Comparison of ENCODE assay signal across 16 mouse cellular contexts in the genomic region with DNA sequence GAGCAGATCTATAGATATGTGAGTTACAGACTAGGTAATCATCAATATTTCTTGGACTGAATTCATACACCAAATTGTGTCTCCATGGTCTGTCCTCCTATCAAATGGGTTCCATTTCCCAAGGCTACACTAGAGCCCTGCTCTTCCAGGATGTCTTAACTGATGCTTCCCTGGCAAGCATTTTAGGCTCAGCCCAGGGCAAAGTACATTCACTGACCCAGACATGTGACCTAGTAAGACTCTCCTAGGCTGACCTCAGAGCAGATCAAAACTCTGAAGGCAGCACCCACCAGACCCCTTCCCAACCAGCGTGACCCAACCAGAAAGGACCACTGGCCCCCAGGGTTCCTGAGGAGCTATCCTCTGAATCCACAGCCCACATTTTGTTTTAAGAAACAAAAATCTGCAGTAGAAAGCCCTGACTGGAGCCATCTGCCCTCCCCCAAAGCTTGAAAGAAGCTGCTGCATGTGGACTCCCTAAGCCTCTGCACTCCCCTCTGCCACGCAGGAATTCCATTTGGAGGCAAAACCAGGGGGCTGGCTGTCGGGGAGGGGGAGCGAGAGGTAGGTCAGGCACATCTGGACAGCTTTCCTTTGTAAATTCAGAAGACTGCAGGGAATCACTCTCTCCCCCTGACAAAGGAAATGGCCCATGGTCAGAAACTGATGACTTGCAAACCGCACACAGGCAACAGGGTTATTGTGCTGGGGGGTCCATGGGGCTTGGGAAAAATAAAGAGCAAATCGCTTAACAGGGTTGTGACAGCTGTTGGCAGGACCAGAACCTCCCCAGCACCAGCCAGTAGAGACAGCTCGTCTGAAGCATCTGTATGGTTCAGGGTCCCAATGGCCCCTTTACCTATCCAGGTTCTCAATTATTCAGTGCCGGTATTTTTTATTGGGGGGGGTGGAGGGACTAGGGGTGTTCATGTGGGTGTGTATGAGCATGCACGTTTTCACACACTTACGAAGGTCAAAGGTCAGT.
DNase-seq lines count a peak whose midpoint lies in the region; ATAC-seq lines count a peak whose summit lies in the region.
"Had no signal": no experiment of that assay in that cellular context is flagged by ENCODE, and none has a peak within 500 bp of the region (broad histone marks: within the 10 kb centered on the region; RNA-seq: fewer than 3 reads in every experiment).

No protein-coding gene starts in this region.

- H3K9ac ChIP-seq in hindbrain, embryonic 13.5 days, result no peak overlapping the region
- H3K9ac ChIP-seq in midbrain, embryonic 11.5 days (ENCODE audit: low read length), result no peak overlapping the region
- H3K9ac ChIP-seq in midbrain, embryonic 13.5 days (replicated peaks), result no peak overlapping the region
- H3K9ac ChIP-seq: intestine, embryonic 15.5 days; midbrain, embryonic 12.5 days had no signal

- WGBS in hindbrain, embryonic 10.5 days, result 48% methylated on average over 10 of the region's 10 CpGs
- WGBS in hindbrain, embryonic 13.5 days, result 54% methylated on average over 10 of the region's 10 CpGs
- WGBS in midbrain, embryonic 11.5 days, result 58% methylated on average over 10 of the region's 10 CpGs
- 64% methylated on average over 10 of the region's 10 CpGs for WGBS in midbrain, embryonic 13.5 days

- DNase-seq in hindbrain, embryonic 10.5 days (ENCODE audit: low spot score), result peak; percentile 30
- peak; percentile 81 for DNase-seq in midbrain, embryonic 11.5 days (ENCODE audit: low spot score, missing footprints)
- peak; percentile 57 to 62 for DNase-seq in kidney, postnatal 36 days
- DNase-seq in layer of hippocampus, adult 11-12 months (ENCODE audit: low spot score), result no peak
- DNase-seq in ovary, postnatal 10 days (ENCODE audit: low spot score), result no peak
- no peak for DNase-seq in B cell, adult 2 months
- DNase-seq: cerebellum, postnatal 25 days; lung, adult 18-20 months; lung, postnatal 36 days; thymus, postnatal 4 days had no signal

- H3K9me3 ChIP-seq in hindbrain, embryonic 10.5 days, result no peaks in the 10 kb centered on the region
- H3K9me3 ChIP-seq in hindbrain, embryonic 13.5 days, result no peaks in the 10 kb centered on the region
- H3K9me3 ChIP-seq in midbrain, embryonic 11.5 days (ENCODE audit: control insufficient read depth, low read length), result no peaks in the 10 kb centered on the region
- H3K9me3 ChIP-seq in midbrain, embryonic 13.5 days, result no peaks in the 10 kb centered on the region
- H3K9me3 ChIP-seq: intestine, embryonic 15.5 days; midbrain, embryonic 12.5 days had no signal

- H3K27me3 ChIP-seq in hindbrain, embryonic 10.5 days (ENCODE audit: insufficient read depth, poor library complexity, severe bottlenecking), result no peaks in the 10 kb centered on the region
- no peaks in the 10 kb centered on the region for H3K27me3 ChIP-seq in hindbrain, embryonic 13.5 days
- H3K27me3 ChIP-seq in midbrain, embryonic 11.5 days (ENCODE audit: control insufficient read depth, insufficient read depth, low read length), result no peaks in the 10 kb centered on the region
- no peaks in the 10 kb centered on the region for H3K27me3 ChIP-seq in midbrain, embryonic 13.5 days
- H3K27me3 ChIP-seq: intestine, embryonic 15.5 days; midbrain, embryonic 12.5 days; Patski had no signal

- no peak overlapping the region for H3K27ac ChIP-seq in hindbrain, embryonic 10.5 days
- H3K27ac ChIP-seq in hindbrain, embryonic 13.5 days, result no peak overlapping the region
- H3K27ac ChIP-seq in midbrain, embryonic 11.5 days (ENCODE audit: low read depth, low read length), result no peak overlapping the region
- H3K27ac ChIP-seq in midbrain, embryonic 13.5 days, result no peak overlapping the region
- H3K27ac ChIP-seq: intestine, embryonic 15.5 days; midbrain, embryonic 12.5 days had no signal

- no peak overlapping the region for H3K4me2 ChIP-seq in hindbrain, embryonic 13.5 days
- no peak overlapping the region for H3K4me2 ChIP-seq in midbrain, embryonic 11.5 days
- H3K4me2 ChIP-seq in midbrain, embryonic 13.5 days (replicated peaks), result no peak overlapping the region
- H3K4me2 ChIP-seq: intestine, embryonic 15.5 days; midbrain, embryonic 12.5 days had no signal

- ATAC-seq in hindbrain, embryonic 13.5 days (ENCODE audit: low FRiP score), result no peak
- ATAC-seq in midbrain, embryonic 11.5 days (ENCODE audit: low FRiP score), result no peak
- no peak for ATAC-seq in midbrain, embryonic 13.5 days
- ATAC-seq: intestine, embryonic 15.5 days; Patski had no signal

- H3K36me3 ChIP-seq in hindbrain, embryonic 10.5 days, result no peaks in the 10 kb centered on the region
- H3K36me3 ChIP-seq in hindbrain, embryonic 13.5 days, result no peaks in the 10 kb centered on the region
- H3K36me3 ChIP-seq in midbrain, embryonic 11.5 days (ENCODE audit: control insufficient read depth, insufficient read depth, low read length), result no peaks in the 10 kb centered on the region
- H3K36me3 ChIP-seq in midbrain, embryonic 13.5 days, result no peaks in the 10 kb centered on the region
- H3K36me3 ChIP-seq: intestine, embryonic 15.5 days; midbrain, embryonic 12.5 days had no signal

- H3K4me1 ChIP-seq in hindbrain, embryonic 10.5 days (replicated peaks), result peaks cover 9% of the 10 kb centered on the region; the same call in 1 of the 2 replicates
- H3K4me1 ChIP-seq in hindbrain, embryonic 13.5 days (replicated peaks), result no peaks in the 10 kb centered on the region
- H3K4me1 ChIP-seq in midbrain, embryonic 11.5 days (ENCODE audit: control insufficient read depth, insufficient read depth, low read length), result no peaks in the 10 kb centered on the region
- no peaks in the 10 kb centered on the region for H3K4me1 ChIP-seq in midbrain, embryonic 13.5 days (replicated peaks)
- H3K4me1 ChIP-seq: midbrain, embryonic 12.5 days had no signal

- H3K4me3 ChIP-seq in hindbrain, embryonic 10.5 days, result no peak overlapping the region
- no peak overlapping the region for H3K4me3 ChIP-seq in hindbrain, embryonic 13.5 days
- H3K4me3 ChIP-seq in midbrain, embryonic 11.5 days (ENCODE audit: low read depth, low read length), result no peak overlapping the region
- H3K4me3 ChIP-seq in midbrain, embryonic 13.5 days (replicated peaks), result no peak overlapping the region
- H3K4me3 ChIP-seq: intestine, embryonic 15.5 days; midbrain, embryonic 12.5 days; myocyte had no signal

Comparison
In these comparisons a context has a peak if more than half of its experiments do, and no peak if none do; other contexts are left out.
1. DNase-seq: peak in hindbrain, embryonic 10.5 days (single experiment), midbrain, embryonic 11.5 days (single experiment) and kidney, postnatal 36 days (2 of 2); none in layer of hippocampus, adult 11-12 months (single experiment), ovary, postnatal 10 days (single experiment) and B cell, adult 2 months (0 of 2).